ENCODE assay signal across 18 mouse cellular contexts in genomic region chr7:131244993-131245392, GRCm38 (mm10).
DNase-seq lines count a peak whose midpoint lies in the region; ATAC-seq and TF ChIP-seq lines count a peak whose summit lies in the region.
"Had no signal": no experiment of that assay in that cellular context is flagged by ENCODE, and none has a peak within 500 bp of the region (broad histone marks: within the 10 kb centered on the region; RNA-seq: fewer than 3 reads in every experiment).

No protein-coding gene starts in this region.

- no peaks in the 10 kb centered on the region for H3K36me3 ChIP-seq in hindbrain, embryonic 10.5 days
- no peaks in the 10 kb centered on the region for H3K36me3 ChIP-seq in hindbrain, postnatal 0 days (ENCODE audit: insufficient read depth, low read length)
- no peaks in the 10 kb centered on the region for H3K36me3 ChIP-seq in limb, embryonic 14.5 days (ENCODE audit: control insufficient read depth, insufficient read depth, low read length)
- H3K36me3 ChIP-seq: G1E; hindbrain, embryonic 13.5 days; kidney, embryonic 15.5 days; limb, embryonic 12.5 days had no signal

- intact Hi-C loops in heart, postnatal 14 days (cut with DNase I) = no loop called here

- DNase-seq in hindbrain, embryonic 10.5 days (ENCODE audit: low spot score) = peak; percentile 4
- DNase-seq in hindbrain, postnatal 0 days (ENCODE audit: low spot score) = no peak
- DNase-seq in ES-CJ7 (ENCODE audit: low read depth, low spot score) = peak; percentile 35
- peak; percentile 0 for DNase-seq in c-Kit-positive CD71-positive TER-119-positive erythroid progenitor cells, embryonic 14.5 days (ENCODE audit: low spot score)
- DNase-seq in limb, embryonic 14.5 days (ENCODE audit: low spot score) = peak; percentile 59
- DNase-seq in gastrocnemius, postnatal 25 days = no peak
- no peak for DNase-seq in heart, postnatal 14 days
- DNase-seq in gastrocnemius, adult 18-20 months (ENCODE audit: low spot score) = no peak
- DNase-seq: adrenal gland, adult 8-10 months; B cell, adult 2 months; cerebellum, postnatal 25 days; forebrain, postnatal 0 days; thymus, postnatal 36 days had no signal

- no peak for TF ChIP-seq POLR2A in limb, embryonic 14.5 days (IDR thresholded peaks at IDR 0.05; ENCODE audit: borderline replicate concordance, extremely low read depth, insufficient read depth, insufficient read length)

- no peak overlapping the region for H3K27ac ChIP-seq in hindbrain, embryonic 10.5 days
- no peak overlapping the region for H3K27ac ChIP-seq in hindbrain, postnatal 0 days
- no peak overlapping the region for H3K27ac ChIP-seq in limb, embryonic 14.5 days (replicated peaks; ENCODE audit: low read depth, low read length)
- H3K27ac ChIP-seq: hindbrain, embryonic 13.5 days; kidney, embryonic 15.5 days; limb, embryonic 12.5 days had no signal

- TF ChIP-seq CTCF in hindbrain, postnatal 0 days (IDR thresholded peaks at IDR 0.05; ENCODE audit: low read depth) = no peak

- WGBS in hindbrain, embryonic 10.5 days = 33% methylated on average over 1 of the region's 1 CpGs
- WGBS in hindbrain, postnatal 0 days = 29% methylated on average over 1 of the region's 1 CpGs
- WGBS in limb, embryonic 14.5 days = 15% methylated on average over 1 of the region's 1 CpGs

- H3K9ac ChIP-seq in hindbrain, postnatal 0 days (replicated peaks; ENCODE audit: low read length) = no peak overlapping the region
- H3K9ac ChIP-seq in limb, embryonic 14.5 days (ENCODE audit: low read depth, low read length, severe bottlenecking) = no peak overlapping the region
- H3K9ac ChIP-seq: forebrain, postnatal 0 days; hindbrain, embryonic 13.5 days; kidney, embryonic 15.5 days; limb, embryonic 12.5 days had no signal

- no peak overlapping the region for H3K4me3 ChIP-seq in hindbrain, embryonic 10.5 days
- no peak overlapping the region for H3K4me3 ChIP-seq in hindbrain, postnatal 0 days (ENCODE audit: low read length)
- H3K4me3 ChIP-seq in limb, embryonic 14.5 days (replicated peaks; ENCODE audit: low read length) = no peak overlapping the region
- H3K4me3 ChIP-seq: hindbrain, embryonic 13.5 days; kidney, embryonic 15.5 days; limb, embryonic 12.5 days had no signal

- no peak overlapping the region for H3K4me2 ChIP-seq in hindbrain, postnatal 0 days (ENCODE audit: low read depth, low read length)
- no peak overlapping the region for H3K4me2 ChIP-seq in limb, embryonic 14.5 days (replicated peaks; ENCODE audit: low read depth, low read length, severe bottlenecking)
- H3K4me2 ChIP-seq: hindbrain, embryonic 13.5 days; kidney, embryonic 15.5 days; limb, embryonic 12.5 days had no signal

- H3K4me1 ChIP-seq in hindbrain, embryonic 10.5 days (replicated peaks) = no peaks in the 10 kb centered on the region
- no peaks in the 10 kb centered on the region for H3K4me1 ChIP-seq in hindbrain, postnatal 0 days (ENCODE audit: insufficient read depth, low read length)
- H3K4me1 ChIP-seq in limb, embryonic 14.5 days (ENCODE audit: control insufficient read depth, insufficient read depth, low read length) = no peaks in the 10 kb centered on the region
- H3K4me1 ChIP-seq: hindbrain, embryonic 13.5 days; kidney, embryonic 15.5 days; limb, embryonic 12.5 days had no signal

- no peak for ATAC-seq in hindbrain, postnatal 0 days
- ATAC-seq in limb, embryonic 14.5 days (ENCODE audit: low FRiP score, low read depth) = no peak
- ATAC-seq: forebrain, postnatal 0 days; midbrain, embryonic 16.5 days had no signal

- H3K9me3 ChIP-seq in hindbrain, embryonic 10.5 days = no peaks in the 10 kb centered on the region
- no peaks in the 10 kb centered on the region for H3K9me3 ChIP-seq in hindbrain, postnatal 0 days (ENCODE audit: low read length)
- H3K9me3 ChIP-seq in limb, embryonic 14.5 days (ENCODE audit: control insufficient read depth, low read length) = no peaks in the 10 kb centered on the region
- H3K9me3 ChIP-seq: hindbrain, embryonic 13.5 days; kidney, embryonic 15.5 days; limb, embryonic 12.5 days had no signal

- H3K27me3 ChIP-seq in hindbrain, embryonic 10.5 days (ENCODE audit: insufficient read depth, poor library complexity, severe bottlenecking) = no peaks in the 10 kb centered on the region
- H3K27me3 ChIP-seq in hindbrain, postnatal 0 days (ENCODE audit: insufficient read depth, low read length) = no peaks in the 10 kb centered on the region
- H3K27me3 ChIP-seq in limb, embryonic 14.5 days (ENCODE audit: control insufficient read depth, insufficient read depth, low read length) = no peaks in the 10 kb centered on the region
- H3K27me3 ChIP-seq: hindbrain, embryonic 13.5 days; kidney, embryonic 15.5 days; limb, embryonic 12.5 days had no signal

Comparison
In these comparisons a context has a peak if more than half of its experiments do, and no peak if none do; other contexts are left out.
1. DNase-seq: peak in hindbrain, embryonic 10.5 days (single experiment), ES-CJ7 (single experiment), c-Kit-positive CD71-positive TER-119-positive erythroid progenitor cells, embryonic 14.5 days (single experiment) and limb, embryonic 14.5 days (single experiment); none in hindbrain, postnatal 0 days (single experiment), gastrocnemius, postnatal 25 days (single experiment), heart, postnatal 14 days (0 of 2) and gastrocnemius, adult 18-20 months (single experiment).